ENCODE assay signal across 11 mouse cellular contexts in genomic region chr13:35030979-35031683, GRCm38 (mm10). TPM values are rescaled to one million over a fixed set of nuclear protein-coding genes. Genes with fewer than 3 reads are reported as not detected.
DNase-seq lines count a peak whose midpoint lies in the region; ATAC-seq and TF ChIP-seq lines count a peak whose summit lies in the region.
"Had no signal": no experiment of that assay in that cellular context is flagged by ENCODE, and none has a peak within 500 bp of the region (broad histone marks: within the 10 kb centered on the region; RNA-seq: fewer than 3 reads in every experiment).

No protein-coding gene starts in this region.

- H3K9ac ChIP-seq in hindbrain, embryonic 14.5 days, result no peak overlapping the region
- no peak overlapping the region for H3K9ac ChIP-seq in hindbrain, embryonic 13.5 days
- H3K9ac ChIP-seq in liver, embryonic 11.5 days (ENCODE audit: low read depth, low read length), result no peak overlapping the region

- DNase-seq in cerebellum, adult 2 months, result no peak
- DNase-seq in cerebellum, adult 8-10 months, result no peak
- peak; percentile 52 for DNase-seq in hindbrain, embryonic 14.5 days (ENCODE audit: low spot score)
- peak; percentile 26 for DNase-seq in liver, embryonic 11.5 days (ENCODE audit: low spot score)
- DNase-seq in liver, result no peak
- DNase-seq in left cerebral cortex, postnatal 4 days, result peak; percentile 8
- DNase-seq in spleen, postnatal 10 days (ENCODE audit: low spot score in 2 of 2), result no peak
- DNase-seq: adrenal gland, postnatal 25 days; lung, adult 18-20 months had no signal

- TF ChIP-seq CTCF in cerebellum, adult 2 months (IDR thresholded peaks at IDR 0.05; ENCODE audit: borderline replicate concordance, insufficient read depth, low read depth, low read length), result 0 out of 2 replicates have a peak, but pooled peaks have one; percentile 4

- H3K4me3 ChIP-seq in cerebellum, adult 2 months (replicated peaks; ENCODE audit: insufficient read depth, low read depth, low read length), result no peak overlapping the region
- no peak overlapping the region for H3K4me3 ChIP-seq in hindbrain, embryonic 14.5 days (replicated peaks; ENCODE audit: low read length)
- no peak overlapping the region for H3K4me3 ChIP-seq in hindbrain, embryonic 13.5 days
- H3K4me3 ChIP-seq in liver, embryonic 11.5 days (ENCODE audit: low read depth, low read length), result no peak overlapping the region

- ATAC-seq in hindbrain, embryonic 14.5 days (ENCODE audit: low FRiP score), result no peak
- ATAC-seq in hindbrain, embryonic 13.5 days (ENCODE audit: low FRiP score), result no peak
- no peak for ATAC-seq in liver, embryonic 11.5 days (replicated peaks; ENCODE audit: low FRiP score)
- ATAC-seq: midbrain, embryonic 16.5 days had no signal

- H3K4me1 ChIP-seq in cerebellum, adult 2 months (ENCODE audit: control insufficient read depth, insufficient read depth, low read length), result no peaks in the 10 kb centered on the region
- no peaks in the 10 kb centered on the region for H3K4me1 ChIP-seq in hindbrain, embryonic 14.5 days (replicated peaks; ENCODE audit: control insufficient read depth, insufficient read depth, low read length)
- H3K4me1 ChIP-seq in hindbrain, embryonic 13.5 days (replicated peaks), result no peaks in the 10 kb centered on the region
- no peaks in the 10 kb centered on the region for H3K4me1 ChIP-seq in liver, embryonic 11.5 days (replicated peaks; ENCODE audit: control insufficient read depth, insufficient read depth, low read length)

- H3K9me3 ChIP-seq in hindbrain, embryonic 14.5 days (ENCODE audit: control insufficient read depth, low read length), result no peaks in the 10 kb centered on the region
- H3K9me3 ChIP-seq in hindbrain, embryonic 13.5 days, result no peaks in the 10 kb centered on the region
- no peaks in the 10 kb centered on the region for H3K9me3 ChIP-seq in liver, embryonic 11.5 days (ENCODE audit: control insufficient read depth, low read length)

- intact Hi-C loops in left cerebral cortex, postnatal 4 days (cut with DNase I), result loop anchor here (2.0 kb wide), 1 partner anchor 916 kb away; no protein-coding TSS in a partner anchor

- no peak overlapping the region for H3K27ac ChIP-seq in cerebellum, adult 2 months (ENCODE audit: insufficient read depth, low read length)
- H3K27ac ChIP-seq in hindbrain, embryonic 14.5 days, result no peak overlapping the region
- H3K27ac ChIP-seq in hindbrain, embryonic 13.5 days, result no peak overlapping the region
- H3K27ac ChIP-seq in liver, embryonic 11.5 days (ENCODE audit: low read depth, low read length), result no peak overlapping the region

- WGBS in cerebellum, adult 2 months, result 80% methylated on average over 7 of the region's 7 CpGs
- 89% methylated on average over 7 of the region's 7 CpGs for WGBS in hindbrain, embryonic 14.5 days
- WGBS in hindbrain, embryonic 13.5 days, result 88% methylated on average over 7 of the region's 7 CpGs
- WGBS in liver, embryonic 11.5 days, result 79% methylated on average over 7 of the region's 7 CpGs

- no peak overlapping the region for H3K4me2 ChIP-seq in hindbrain, embryonic 14.5 days (replicated peaks)
- no peak overlapping the region for H3K4me2 ChIP-seq in hindbrain, embryonic 13.5 days
- H3K4me2 ChIP-seq in liver, embryonic 11.5 days, result no peak overlapping the region

- H3K36me3 ChIP-seq in hindbrain, embryonic 14.5 days (replicated peaks; ENCODE audit: control insufficient read depth, insufficient read depth), result no peaks in the 10 kb centered on the region
- no peaks in the 10 kb centered on the region for H3K36me3 ChIP-seq in hindbrain, embryonic 13.5 days
- H3K36me3 ChIP-seq in liver, embryonic 11.5 days (ENCODE audit: control insufficient read depth, insufficient read depth, low read length), result no peaks in the 10 kb centered on the region

- H3K27me3 ChIP-seq in cerebellum, adult 2 months (ENCODE audit: control insufficient read depth, insufficient read depth, low read length), result no peaks in the 10 kb centered on the region; the same call in 1 of the 2 replicates
- H3K27me3 ChIP-seq in hindbrain, embryonic 14.5 days (ENCODE audit: control insufficient read depth, insufficient read depth, low read length), result no peaks in the 10 kb centered on the region
- no peaks in the 10 kb centered on the region for H3K27me3 ChIP-seq in hindbrain, embryonic 13.5 days
- H3K27me3 ChIP-seq in liver, embryonic 11.5 days (replicated peaks; ENCODE audit: control insufficient read depth, insufficient read depth, low read length), result no peaks in the 10 kb centered on the region

- no peak for TF ChIP-seq POLR2A in cerebellum, adult 2 months (IDR thresholded peaks at IDR 0.05; ENCODE audit: borderline replicate concordance, insufficient read depth, low read length)

RNA-seq across cellular contexts. Expression of gene Eci2, which starts 4.2 kb away (rescaled TPM):
- polyA plus RNA-seq in cerebellum, adult 2 months (2012; rRNA removed), result 58.6 and 60.5 TPM in 2 replicates
- 114 and 116 TPM in 2 replicates for polyA plus RNA-seq in hindbrain, embryonic 14.5 days (2014; fragmentation: Nextera tagmentation; extraction: Ambion mirVana)
- 115 and 119 TPM in 2 replicates for polyA plus RNA-seq in hindbrain, embryonic 13.5 days (2015; fragmentation: Nextera tagmentation; extraction: Ambion mirVana)
- 85.9 and 93.9 TPM in 2 replicates for polyA plus RNA-seq in liver, embryonic 11.5 days (2014; fragmentation: Nextera tagmentation; extraction: Ambion mirVana)
- total RNA-seq in left cerebral cortex, postnatal 4 days (2021), result 10 to 100 TPM; 58.2 to 59.3 TPM

Comparison
In these comparisons a context has a peak if more than half of its experiments do, and no peak if none do; other contexts are left out.
1. DNase-seq: peak in hindbrain, embryonic 14.5 days (single experiment), liver, embryonic 11.5 days (single experiment) and left cerebral cortex, postnatal 4 days (single experiment); none in cerebellum, adult 2 months (0 of 2), cerebellum, adult 8-10 months (single experiment), liver (single experiment) and spleen, postnatal 10 days (0 of 2).